Mouse (Mus musculus) small intestine, adult 2 months (tissue): ENCODE results near the gene Adamtsl1. TPM values are rescaled to one million over a fixed set of nuclear protein-coding genes. Genes with fewer than 3 reads are reported as not detected.

Experiments
- H3K27ac ChIP-seq: fragments of 200-500 bp; 2 replicates; pipeline ENCODE4 v1.5.1; 2012; ENCODE audit warnings: low read depth, low read length, control low read depth, inconsistent platforms; ENCODE audit not compliant: insufficient read depth
- H3K27me3 ChIP-seq: fragments of 200-500 bp; 2 replicates; pipeline ENCODE4 v1.6.1; 2012; ENCODE audit warnings: mild to moderate bottlenecking, moderate library complexity, low read length, inconsistent platforms; ENCODE audit not compliant: control insufficient read depth, insufficient read depth
- H3K36me3 ChIP-seq: fragments of 200-500 bp; 2 replicates; pipeline ENCODE4 v1.6.1; 2012; ENCODE audit warnings: mild to moderate bottlenecking, low read length, control low read depth, inconsistent platforms; ENCODE audit not compliant: control insufficient read depth, insufficient read depth
- H3K4me1 ChIP-seq: fragments of 200-500 bp; 2 replicates; pipeline ENCODE4 v1.6.1; 2012; ENCODE audit warnings: low read length, inconsistent platforms, mixed read lengths; ENCODE audit not compliant: control insufficient read depth, insufficient read depth, insufficient read length
- H3K4me3 ChIP-seq: fragments of 200-500 bp; 2 replicates; pipeline ENCODE4 v1.5.1; 2012; ENCODE audit warnings: low read depth, mild to moderate bottlenecking, control low read depth, inconsistent platforms, low read length, moderate library complexity
- CTCF ChIP-seq: fragments of 200-500 bp; IDR thresholded peaks from 2 replicates; pipeline ENCODE4 v1.5.1; 2012; ENCODE audit warnings: low read depth, mild to moderate bottlenecking, control low read depth, inconsistent platforms, low read length, moderate library complexity, mixed read lengths; ENCODE audit not compliant: insufficient replicate concordance, insufficient read length; ENCODE audit errors: extremely low read depth
- POLR2A ChIP-seq: fragments of 200-500 bp; IDR thresholded peaks from 2 replicates; pipeline ENCODE4 v1.6.1; 2012; ENCODE audit warnings: low read depth, mild to moderate bottlenecking, control low read depth, inconsistent platforms, low read length, moderate library complexity
- WGBS: fragments of 180-500 bp; shearing (Covaris S2); methylation state at CpG from one replicate; pipeline ENCODE4 v1.1.7; 2018; 5-methylcytosine and 5-hydroxymethylcytosine counted together
- polyA plus RNA-seq: library from polyadenylated mRNA; depleted of rRNA; stranded (reverse); fragments of >200 nt; gene quantifications from 2 replicates; pipeline ENCODE4 v1.2.3, GENCODE M21; 2012

The Adamtsl1 gene
- polyA plus RNA-seq, 1 experiment, result 1.1 TPM

DNA sequence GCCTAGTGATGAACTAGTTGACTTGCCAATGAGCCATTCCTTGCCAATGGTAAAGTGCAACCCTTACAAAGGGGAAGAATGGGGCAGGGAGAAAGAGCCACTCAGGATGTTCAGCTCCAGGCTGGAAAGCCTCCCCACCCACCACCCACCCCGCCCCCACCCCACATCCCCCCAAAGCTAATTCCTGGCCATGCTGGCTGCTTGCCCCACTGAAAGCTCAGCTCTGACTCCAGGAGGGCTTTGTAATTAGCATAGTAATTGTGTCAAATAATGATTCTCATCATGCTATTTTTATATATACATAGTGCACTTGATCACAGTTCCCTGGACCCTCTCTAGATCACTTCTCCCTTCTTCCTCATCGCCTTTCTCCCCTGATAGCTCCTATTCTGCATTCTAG is 798.4 kb downstream of the Adamtsl1 start:
- no peaks in the 10 kb centered on the region for H3K27me3 ChIP-seq
- no peaks in the 10 kb centered on the region for H3K4me1 ChIP-seq
- H3K4me3 ChIP-seq, result no peak overlapping the region
- 83% methylated on average over 2 of the region's 2 CpGs for WGBS
- H3K27ac ChIP-seq, result no peak overlapping the region
- no peaks in the 10 kb centered on the region for H3K36me3 ChIP-seq
- TF ChIP-seq CTCF, result no peak
- TF ChIP-seq POLR2A, result no peak

- TF ChIP-seq POLR2A, result no peak
- TF ChIP-seq CTCF, result no peak
- 79% methylated on average over 3 of the region's 3 CpGs for WGBS
- no peaks in the 10 kb centered on the region for H3K36me3 ChIP-seq
- H3K4me1 ChIP-seq, result no peaks in the 10 kb centered on the region
- H3K27ac ChIP-seq, result no peak overlapping the region
- no peak overlapping the region for H3K4me3 ChIP-seq
- no peaks in the 10 kb centered on the region for H3K27me3 ChIP-seq
These were observed 800.5 kb downstream of the Adamtsl1 start for GRCm38 (mm10) chr4:86314442-86314841.

GRCm38 (mm10) chr4:86315122-86315521 is 801.1 kb downstream of the Adamtsl1 start:
- WGBS, result 75% methylated on average over 4 of the region's 4 CpGs

GRCm38 (mm10) chr4:86317916-86318542 is 804.1 kb downstream of the Adamtsl1 start:
- no peaks in the 10 kb centered on the region for H3K4me1 ChIP-seq
- 69% methylated on average over 3 of the region's 3 CpGs for whole genome bisulfite sequencing
- no peaks in the 10 kb centered on the region for H3K27me3 ChIP-seq
- no peaks in the 10 kb centered on the region for H3K36me3 ChIP-seq
- TF ChIP-seq POLR2A, result no peak
- no peak for TF ChIP-seq CTCF
- peak overlapping the region; percentile 42 for H3K27ac ChIP-seq
- H3K4me3 ChIP-seq, result no peak overlapping the region

More at GRCm38 (mm10) chr4:86315122-86315521, 801.1 kb downstream of the Adamtsl1 start:
- Histone ChIP-seq H3K27ac (no peak overlapping the region), H3K4me1 (no peaks in the 10 kb centered on the region), H3K27me3 (no peaks in the 10 kb centered on the region), H3K4me3 (no peak overlapping the region), H3K36me3 (no peaks in the 10 kb centered on the region)
- TF ChIP-seq POLR2A (no peak), CTCF (no peak)

DNA sequence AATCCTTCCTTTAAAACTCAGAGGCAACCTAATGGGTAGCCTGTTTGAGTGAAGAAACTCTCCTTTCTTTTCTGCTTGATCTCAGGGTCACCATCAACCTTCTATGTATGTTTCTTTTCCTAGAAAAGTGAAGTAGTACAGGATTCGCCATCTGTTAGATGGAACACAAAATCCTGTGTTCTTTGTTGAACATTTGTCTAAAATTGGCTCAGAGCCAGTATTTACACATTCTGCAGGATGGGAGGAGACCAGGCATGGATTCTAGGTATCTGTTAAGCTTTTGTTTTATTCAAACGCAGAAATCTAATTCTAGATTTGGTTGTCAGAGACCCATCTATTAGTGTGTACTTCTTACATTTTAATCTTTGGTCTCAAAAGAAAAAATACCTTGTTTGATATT is 811.4 kb downstream of the Adamtsl1 start:
- H3K27ac ChIP-seq, result no peak overlapping the region
- H3K27me3 ChIP-seq, result no peaks in the 10 kb centered on the region
- no peaks in the 10 kb centered on the region for H3K4me1 ChIP-seq
- H3K4me3 ChIP-seq, result no peak overlapping the region
- H3K36me3 ChIP-seq, result no peaks in the 10 kb centered on the region
- 38% methylated on average over 2 of the region's 2 CpGs for WGBS
- TF ChIP-seq POLR2A, result no peak
- no peak for TF ChIP-seq CTCF

- Histone ChIP-seq H3K27me3 (no peaks in the 10 kb centered on the region), H3K4me3 (no peak overlapping the region), H3K36me3 (no peaks in the 10 kb centered on the region), H3K4me1 (no peaks in the 10 kb centered on the region), H3K27ac (no peak overlapping the region)
- 75% methylated on average over 5 of the region's 5 CpGs for WGBS
- no peak for TF ChIP-seq CTCF
- no peak for TF ChIP-seq POLR2A
These were observed 812.0 kb downstream of the Adamtsl1 start for GRCm38 (mm10) chr4:86326003-86326402.

DNA sequence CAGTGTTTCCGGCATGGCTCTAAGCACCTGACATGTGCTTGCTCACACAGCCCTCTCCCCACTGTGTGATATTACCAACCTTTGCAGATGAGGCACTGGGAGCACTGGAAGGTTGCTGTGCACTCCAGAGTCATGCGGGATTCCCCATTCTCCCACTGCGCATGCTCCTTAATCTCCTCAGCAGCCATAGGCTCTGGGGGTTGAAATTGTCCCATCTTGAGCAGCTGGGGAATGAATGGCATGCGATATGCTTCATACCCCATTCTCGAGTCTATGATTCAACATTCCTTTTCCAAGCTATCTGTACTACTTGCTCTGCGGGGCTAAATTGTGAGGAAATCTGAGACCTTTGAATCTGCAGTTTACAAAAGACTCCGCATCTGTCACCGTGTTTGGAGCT is 812.7 kb downstream of the Adamtsl1 start:
- 70% methylated on average over 8 of the region's 8 CpGs for WGBS
- Histone ChIP-seq H3K4me3 (no peak overlapping the region), H3K27me3 (no peaks in the 10 kb centered on the region), H3K36me3 (no peaks in the 10 kb centered on the region), H3K27ac (no peak overlapping the region), H3K4me1 (no peaks in the 10 kb centered on the region)
- TF ChIP-seq POLR2A, result no peak
- no peak for TF ChIP-seq CTCF

GRCm38 (mm10) chr4:86329481-86329880 is 815.5 kb downstream of the Adamtsl1 start:
- Histone ChIP-seq H3K36me3 (no peaks in the 10 kb centered on the region), H3K4me1 (no peaks in the 10 kb centered on the region), H3K4me3 (no peak overlapping the region), H3K27me3 (no peaks in the 10 kb centered on the region), H3K27ac (no peak overlapping the region)
- TF ChIP-seq CTCF (no peak), POLR2A (no peak)
- WGBS, result 85% methylated on average over 1 of the region's 1 CpGs
